Mouse (Mus musculus) cerebellum, adult 11 months (tissue): Measurements from ENCODE around the gene Foxk1.

Experiments used
- DNase-seq: peaks from one replicate; pipeline ENCODE4 v3.0.0; 2022

Gene Foxk1

GRCm38 (mm10) chr5:142489955-142490707 is 88.8 kb downstream of the Foxk1 start:
- no peak for DNase-seq

- DNase-seq: no peak
These were observed 92.0 kb downstream of the Foxk1 start for GRCm38 (mm10) chr5:142493307-142493706.

- DNase-seq: peak; percentile 69
These were observed 94.2 kb downstream of the Foxk1 start for GRCm38 (mm10) chr5:142495321-142496096.

- no peak for DNase-seq
These were observed 97.7 kb downstream of the Foxk1 start for GRCm38 (mm10) chr5:142498964-142499363.

- DNase-seq: no peak
These were observed 99.6 kb downstream of the Foxk1 start for GRCm38 (mm10) chr5:142500918-142501317.

- DNase-seq: peak; percentile 87
These were observed 101.1 kb downstream of the Foxk1 start for GRCm38 (mm10) chr5:142502414-142502813.

GRCm38 (mm10) chr5:142504175-142504574 is 102.9 kb downstream of the Foxk1 start:
- DNase-seq: no peak

- peak; percentile 34 for DNase-seq
These were observed 104.6 kb downstream of the Foxk1 start for GRCm38 (mm10) chr5:142505695-142506423.

GRCm38 (mm10) chr5:142509141-142510060 is 108.1 kb downstream of the Foxk1 start:
- peak; percentile 82 for DNase-seq

- DNase-seq: peak; percentile 33
These were observed 108.7 kb downstream of the Foxk1 start for GRCm38 (mm10) chr5:142510061-142510414.
